Mouse (Mus musculus) MEL (cell line): ENCODE measurements around the gene Tmem239. TPM values are rescaled to one million over a fixed set of nuclear protein-coding genes. Genes with fewer than 3 reads are reported as not detected.
A peak's percentile ranks its signal among the peaks of the same experiment; 100 is the strongest.

Source experiments
- DNase-seq: peaks from one replicate; pipeline ENCODE4 v3.0.0; 2011; ENCODE audit warnings: low read depth, low spot score
- H3K27ac ChIP-seq: 2 replicates; pipeline ENCODE4 v1.5.1; 2012; ENCODE audit warnings: low read depth, mild to moderate bottlenecking, control low read depth, low read length, moderate library complexity; ENCODE audit not compliant: control insufficient read depth
- H3K27me3 ChIP-seq, 2 experiments: fragments of 150-350 bp in 1 of 2; sonication (generic) in 1 of 2; 2 replicates each; pipeline ENCODE4 v1.6.1; 2012; ENCODE audit warnings: low read length in 2 of 2, mild to moderate bottlenecking in 2 of 2, improper control_type of control experiment in 1 of 2, moderate library complexity in 1 of 2; ENCODE audit not compliant: insufficient read depth in 2 of 2, control insufficient read depth in 1 of 2
- H3K36me3 ChIP-seq, 2 experiments: 2 replicates each; pipeline ENCODE4 v1.6.1; 2012 to 2014; ENCODE audit warnings: low read length in 2 of 2, improper control_type of control experiment in 1 of 2, inconsistent platforms in 1 of 2, mild to moderate bottlenecking in 1 of 2; ENCODE audit not compliant: insufficient read depth in 2 of 2, control insufficient read depth in 1 of 2
- H3K4me1 ChIP-seq, 2 experiments: fragments of 150-350 bp in 1 of 2; sonication (generic) in 1 of 2; 2 replicates each; pipeline ENCODE4 v1.6.1; 2012; ENCODE audit warnings: low read length in 2 of 2, improper control_type of control experiment in 1 of 2, mild to moderate bottlenecking in 1 of 2; ENCODE audit not compliant: insufficient read depth in 2 of 2, control insufficient read depth in 1 of 2
- H3K4me3 ChIP-seq, 2 experiments: fragments of 150-350 bp in 1 of 2; sonication (generic) in 1 of 2; 2 replicates each; pipeline ENCODE4 v1.5.1; 2012; ENCODE audit warnings: low read depth in 2 of 2, low read length in 2 of 2, mild to moderate bottlenecking in 2 of 2, moderate library complexity in 2 of 2, control low read depth in 1 of 2, improper control_type of control experiment in 1 of 2; ENCODE audit not compliant: control insufficient read depth in 1 of 2, insufficient read depth in 1 of 2
- H3K79me2 ChIP-seq: 2 replicates; pipeline ENCODE4 v1.6.1; 2012; ENCODE audit warnings: mild to moderate bottlenecking, low read length, moderate library complexity; ENCODE audit not compliant: control insufficient read depth, poor library complexity, insufficient read depth
- H3K9ac ChIP-seq: 2 replicates; pipeline ENCODE4 v1.6.1; 2012; ENCODE audit warnings: low read depth, mild to moderate bottlenecking, control low read depth, low read length, moderate library complexity; ENCODE audit not compliant: control insufficient read depth, poor library complexity, severe bottlenecking
- H3K9me3 ChIP-seq: fragments of 150-350 bp; sonication (generic); replicated peaks from 2 replicates; pipeline ENCODE4 v1.6.1; 2012; ENCODE audit warnings: mild to moderate bottlenecking, low read length, improper control_type of control experiment, moderate library complexity; ENCODE audit not compliant: insufficient read depth
- BHLHE40 ChIP-seq: IDR thresholded peaks from 2 replicates; pipeline ENCODE4 v1.6.1; 2012; ENCODE audit warnings: low read depth, mild to moderate bottlenecking, inconsistent platforms, low read length, improper control_type of control experiment, borderline replicate concordance
- CHD1 ChIP-seq: IDR thresholded peaks from 2 replicates; pipeline ENCODE4 v1.6.1; 2012; ENCODE audit warnings: low read depth, mild to moderate bottlenecking, inconsistent platforms, low read length, improper control_type of control experiment
- CHD2 ChIP-seq: IDR thresholded peaks from 2 replicates; pipeline ENCODE4 v1.6.1; 2011; ENCODE audit warnings: low read length, improper control_type of control experiment
- CTCF ChIP-seq, 3 experiments: IDR thresholded peaks in 2 of 3; conservative IDR thresholded peaks in 1 of 3; 2 replicates each; pipeline ENCODE4 v1.5.1; 2011 to 2012; ENCODE audit warnings: low read length in 3 of 3, low read depth in 2 of 3, mild to moderate bottlenecking in 2 of 3, improper control_type of control experiment in 1 of 3, inconsistent platforms in 1 of 3, mixed read lengths in 1 of 3, moderate library complexity in 1 of 3; ENCODE audit not compliant: control insufficient read depth in 1 of 3, insufficient read depth in 1 of 3, poor library complexity in 1 of 3, severe bottlenecking in 1 of 3
- E2F4 ChIP-seq: IDR thresholded peaks from 2 replicates; pipeline ENCODE4 v1.6.1; 2011; ENCODE audit warnings: low read depth, low read length, improper control_type of control experiment, borderline replicate concordance
- ELF1 ChIP-seq: IDR thresholded peaks from 2 replicates; pipeline ENCODE4 v1.6.1; 2014; ENCODE audit warnings: low read depth, mild to moderate bottlenecking, inconsistent platforms, low read length, improper control_type of control experiment, moderate library complexity
- EP300 ChIP-seq, 2 experiments: IDR thresholded peaks; 2 replicates each; pipeline ENCODE4 v1.6.1; 2011; ENCODE audit warnings: improper control_type of control experiment in 2 of 2, low read length in 2 of 2, low read depth in 1 of 2, mild to moderate bottlenecking in 1 of 2
- ETS1 ChIP-seq: IDR thresholded peaks from 2 replicates; pipeline ENCODE4 v1.6.1; 2012; ENCODE audit warnings: low read depth, mild to moderate bottlenecking, inconsistent platforms, low read length, improper control_type of control experiment, moderate library complexity
- GABPA ChIP-seq: IDR thresholded peaks from 2 replicates; pipeline ENCODE4 v1.6.1; 2012; ENCODE audit warnings: low read depth, mild to moderate bottlenecking, inconsistent platforms, low read length, improper control_type of control experiment, moderate library complexity
- GATA1 ChIP-seq: IDR thresholded peaks from 2 replicates; pipeline ENCODE4 v1.6.1; 2011; ENCODE audit warnings: low read depth, low read length, improper control_type of control experiment
- HCFC1 ChIP-seq: IDR thresholded peaks from 2 replicates; pipeline ENCODE4 v1.6.1; 2012; ENCODE audit warnings: low read depth, mild to moderate bottlenecking, inconsistent platforms, low read length, improper control_type of control experiment, moderate library complexity
- JUND ChIP-seq: IDR thresholded peaks from 2 replicates; pipeline ENCODE4 v1.6.1; 2011; ENCODE audit warnings: low read depth, mild to moderate bottlenecking, improper control_type of control experiment, low read length
- KAT2A ChIP-seq: conservative IDR thresholded peaks from 2 replicates; pipeline ENCODE4 v1.6.1; 2012; ENCODE audit warnings: low read depth, low read length, improper control_type of control experiment, inconsistent platforms
- MAFK ChIP-seq: IDR thresholded peaks from 2 replicates; pipeline ENCODE4 v1.6.1; 2011; ENCODE audit warnings: low read depth, mild to moderate bottlenecking, low read length, improper control_type of control experiment, borderline replicate concordance
- MAX ChIP-seq: IDR thresholded peaks from 2 replicates; pipeline ENCODE4 v1.6.1; 2011; ENCODE audit warnings: low read length, improper control_type of control experiment
- MAZ ChIP-seq: IDR thresholded peaks from 2 replicates; pipeline ENCODE4 v1.6.1; 2012; ENCODE audit warnings: low read depth, mild to moderate bottlenecking, inconsistent platforms, low read length, improper control_type of control experiment
- MEF2A ChIP-seq: IDR thresholded peaks from 2 replicates; pipeline ENCODE4 v1.6.1; 2014; ENCODE audit warnings: low read depth, mild to moderate bottlenecking, inconsistent platforms, low read length, improper control_type of control experiment; ENCODE audit not compliant: poor library complexity, insufficient replicate concordance, severe bottlenecking; ENCODE audit errors: extremely low read depth
- MXI1 ChIP-seq: IDR thresholded peaks from 2 replicates; pipeline ENCODE4 v1.6.1; 2011; ENCODE audit warnings: mild to moderate bottlenecking, low read depth, low read length, improper control_type of control experiment
- MYB ChIP-seq: IDR thresholded peaks from 2 replicates; pipeline ENCODE4 v1.6.1; 2011; ENCODE audit warnings: mild to moderate bottlenecking, low read depth, low read length, improper control_type of control experiment
- MYC ChIP-seq: IDR thresholded peaks from 2 replicates; pipeline ENCODE4 v1.6.1; 2011; ENCODE audit warnings: low read depth, mild to moderate bottlenecking, low read length, improper control_type of control experiment, moderate library complexity
- NRF1 ChIP-seq: IDR thresholded peaks from 2 replicates; pipeline ENCODE4 v1.6.1; 2014; ENCODE audit warnings: low read depth, mild to moderate bottlenecking, inconsistent platforms, low read length, improper control_type of control experiment, moderate library complexity; ENCODE audit not compliant: poor library complexity, insufficient read depth, severe bottlenecking
- POLR2A ChIP-seq, 2 experiments: IDR thresholded peaks; 2 replicates each; pipeline ENCODE4 v1.6.1; 2011 to 2012; ENCODE audit warnings: low read length in 2 of 2, mild to moderate bottlenecking in 2 of 2, control low read depth in 1 of 2, improper control_type of control experiment in 1 of 2, low read depth in 1 of 2, moderate library complexity in 1 of 2; ENCODE audit not compliant: control insufficient read depth in 1 of 2, insufficient read depth in 1 of 2, poor library complexity in 1 of 2
- POLR2AphosphoS2 ChIP-seq: IDR thresholded peaks from 2 replicates; pipeline ENCODE4 v1.6.1; 2011; ENCODE audit warnings: low read length, improper control_type of control experiment
- POLR2AphosphoS5 ChIP-seq: IDR thresholded peaks from 2 replicates; pipeline ENCODE4 v1.6.1; 2012; ENCODE audit warnings: low read depth, borderline replicate concordance, mild to moderate bottlenecking, inconsistent platforms, low read length, moderate library complexity, mixed read lengths
- RAD21 ChIP-seq: IDR thresholded peaks from 2 replicates; pipeline ENCODE4 v1.6.1; 2011; ENCODE audit warnings: mild to moderate bottlenecking, low read depth, low read length, improper control_type of control experiment
- RCOR1 ChIP-seq: IDR thresholded peaks from 2 replicates; pipeline ENCODE4 v1.6.1; 2012; ENCODE audit warnings: low read depth, mild to moderate bottlenecking, inconsistent platforms, low read length, improper control_type of control experiment
- SIN3A ChIP-seq: IDR thresholded peaks from 2 replicates; pipeline ENCODE4 v1.6.1; 2012; ENCODE audit warnings: low read length, improper control_type of control experiment, inconsistent platforms
- SMC3 ChIP-seq: IDR thresholded peaks from 2 replicates; pipeline ENCODE4 v1.6.1; 2011; ENCODE audit warnings: low read depth, low read length, improper control_type of control experiment
- TAL1 ChIP-seq: IDR thresholded peaks from 2 replicates; pipeline ENCODE4 v1.6.1; 2012; ENCODE audit warnings: mild to moderate bottlenecking, inconsistent platforms, low read length, moderate library complexity, mixed read lengths
- TBP ChIP-seq: IDR thresholded peaks from 2 replicates; pipeline ENCODE4 v1.8.0; 2011; ENCODE audit warnings: low read depth, low read length, improper control_type of control experiment
- TCF12 ChIP-seq: IDR thresholded peaks from 2 replicates; pipeline ENCODE4 v1.6.1; 2014; ENCODE audit warnings: low read depth, mild to moderate bottlenecking, inconsistent platforms, low read length, improper control_type of control experiment, moderate library complexity
- UBTF ChIP-seq: IDR thresholded peaks from 2 replicates; pipeline ENCODE4 v1.6.1; 2012; ENCODE audit warnings: low read depth, mild to moderate bottlenecking, inconsistent platforms, low read length, improper control_type of control experiment, moderate library complexity, borderline replicate concordance; ENCODE audit not compliant: insufficient read depth
- USF1 ChIP-seq: IDR thresholded peaks from 2 replicates; pipeline ENCODE4 v1.6.1; 2014; ENCODE audit warnings: low read depth, mild to moderate bottlenecking, inconsistent platforms, low read length, improper control_type of control experiment, moderate library complexity
- USF2 ChIP-seq, 2 experiments: IDR thresholded peaks; 2 replicates each; pipeline ENCODE4 v1.6.1; 2011 to 2012; ENCODE audit warnings: improper control_type of control experiment in 2 of 2, low read length in 2 of 2, borderline replicate concordance in 1 of 2, inconsistent platforms in 1 of 2, low read depth in 1 of 2, mild to moderate bottlenecking in 1 of 2; ENCODE audit not compliant: insufficient read depth in 1 of 2
- ZC3H11A ChIP-seq: IDR thresholded peaks from 2 replicates; pipeline ENCODE4 v1.6.1; 2012; ENCODE audit warnings: low read depth, mild to moderate bottlenecking, inconsistent platforms, low read length, improper control_type of control experiment
- ZKSCAN1 ChIP-seq: IDR thresholded peaks from 2 replicates; pipeline ENCODE4 v1.6.1; 2012; ENCODE audit warnings: low read depth, mild to moderate bottlenecking, inconsistent platforms, low read length, improper control_type of control experiment, moderate library complexity
- ZMIZ1 ChIP-seq: IDR thresholded peaks from 2 replicates; pipeline ENCODE4 v1.6.1; 2012; ENCODE audit warnings: low read depth, mild to moderate bottlenecking, inconsistent platforms, low read length, improper control_type of control experiment, moderate library complexity
- ZNF384 ChIP-seq: IDR thresholded peaks from 2 replicates; pipeline ENCODE4 v1.6.1; 2012; ENCODE audit warnings: low read depth, mild to moderate bottlenecking, inconsistent platforms, low read length, improper control_type of control experiment
- polyA plus RNA-seq, 2 experiments: library from polyadenylated mRNA; stranded (reverse) in 1 of 2; unstranded in 1 of 2; fragments of >175 nt in 1 of 2; fragments of >200 nt in 1 of 2; gene quantifications; 2 replicates each; pipeline versions ENCODE4 v1.2.1 to v1.2.4; 2012; ENCODE audit warnings: low replicate concordance in 2 of 2, low read depth in 1 of 2; ENCODE audit not compliant: insufficient read length in 2 of 2, insufficient read depth in 1 of 2, missing spikeins in 1 of 2
- total RNA-seq: library from RNA; depleted of rRNA; stranded (reverse); fragments of 300-350 nt; gene quantifications from 2 replicates; pipeline ENCODE4 v1.2.3, GENCODE M21; 2012

Gene Tmem239
- total and polyA plus RNA-seq, 3 experiments = 0.11 TPM; not detected in 2

- Histone ChIP-seq H3K36me3 (peaks cover 5 to 32% of the 10 kb centered on the region in 2 experiments), H3K9ac (no peak overlapping the region), H3K4me1 (peaks cover 19 to 23% of the 10 kb centered on the region in 2 experiments), H3K27me3 (no peaks in the 10 kb centered on the region), H3K27ac (peak overlapping the region; percentile 18; the same call in 1 of the 2 replicates), H3K9me3 (no peaks in the 10 kb centered on the region), H3K4me3 (no peak overlapping the region), H3K79me2 (peaks cover 47% of the 10 kb centered on the region)
- DNase-seq = no peak
- TF ChIP-seq ELF1 (no peak), MAX (no peak), POLR2AphosphoS5 (no peak), GABPA (no peak), SMC3 (no peak), SIN3A (peak; percentile 51; the same call in 1 of the 2 replicates), EP300 (IDR thresholded peaks at IDR 0.05; ENCODE audit: low read depth in 1 of 2, low read length in 2 of 2) (peak in 1 of 2 experiments; percentile 61; a peak in 2 of 4 replicates), CHD2 (no peak), MAFK (no peak), TBP (no peak), CTCF (IDR thresholded peaks at IDR 0.05 in 2 of 3, conservative IDR thresholded peaks at IDR 0.05 in 1 of 3; ENCODE audit: control insufficient read depth in 1 of 3, insufficient read depth in 1 of 3, low read depth in 2 of 3, low read length in 3 of 3, poor library complexity in 1 of 3, severe bottlenecking in 1 of 3) (no peak; a peak in 1 of 6 replicates), TCF12 (no peak), ZKSCAN1 (no peak), GATA1 (peak; percentile 47; the same call in 1 of the 2 replicates), HCFC1 (no peak), CHD1 (no peak; the same call in 1 of the 2 replicates), MXI1 (no peak), MYB (no peak), JUND (no peak), MAZ (no peak), RAD21 (no peak), KAT2A (no peak), ZMIZ1 (no peak), MYC (no peak), UBTF (no peak), POLR2AphosphoS2 (no peak), ZNF384 (peak; percentile 43; the same call in 1 of the 2 replicates), USF1 (no peak), MEF2A (no peak), ETS1 (peak; percentile 38; the same call in 1 of the 2 replicates), RCOR1 (no peak), POLR2A (IDR thresholded peaks at IDR 0.05; ENCODE audit: control insufficient read depth in 1 of 2, insufficient read depth in 1 of 2, low read depth in 1 of 2, low read length in 2 of 2, poor library complexity in 1 of 2) (no peak), ZC3H11A (no peak), E2F4 (no peak), BHLHE40 (no peak), NRF1 (no peak), TAL1 (no peak), USF2 (IDR thresholded peaks at IDR 0.05; ENCODE audit: borderline replicate concordance in 1 of 2, insufficient read depth in 1 of 2, low read depth in 1 of 2, low read length in 2 of 2) (no peak)
Measured at GRCm38 (mm10) chr2:130430484-130430883, 24.2 kb downstream of the Tmem239 start.
